ENCODE assay signal across 26 mouse cellular contexts in genomic region chr4:127157746-127158145, GRCm38 (mm10). TPM values are rescaled to one million over a fixed set of nuclear protein-coding genes. Genes with fewer than 3 reads are reported as not detected.
DNase-seq lines count a peak whose midpoint lies in the region; ATAC-seq lines count a peak whose summit lies in the region.
"Had no signal": no experiment of that assay in that cellular context is flagged by ENCODE, and none has a peak within 500 bp of the region (broad histone marks: within the 10 kb centered on the region; RNA-seq: fewer than 3 reads in every experiment).

No protein-coding gene starts in this region.

- peak; percentile 12 for DNase-seq in midbrain, embryonic 11.5 days (ENCODE audit: low spot score, missing footprints)
- DNase-seq in ES-CJ7 (ENCODE audit: low read depth, low spot score) (peak; percentile 84), ZHBTc4 (ENCODE audit: low read depth, low spot score) (peak; percentile 87)
- DNase-seq in layer of hippocampus, postnatal 36 days = no peak
- no peak for DNase-seq in kidney, postnatal 36 days
- DNase-seq: adrenal gland, adult 2 months; adrenal gland, postnatal 10 days; adrenal gland, postnatal 25 days; cerebellum, adult 11 months; cerebellum, adult 18-20 months; cerebellum, adult 8-10 months; cerebellum, adult 9-11 months; cerebellum, postnatal 14 days; cerebellum, postnatal 36 days; embryo, embryonic 11 days had no signal

- no peaks in the 10 kb centered on the region for H3K36me3 ChIP-seq in midbrain, embryonic 11.5 days (ENCODE audit: control insufficient read depth, insufficient read depth, low read length)
- H3K36me3 ChIP-seq in midbrain, embryonic 16.5 days (ENCODE audit: control insufficient read depth, insufficient read depth, low read length) = no peaks in the 10 kb centered on the region
- H3K36me3 ChIP-seq: embryonic facial prominence, embryonic 13.5 days; embryonic facial prominence, embryonic 15.5 days; forebrain, embryonic 10.5 days; forebrain, embryonic 12.5 days had no signal

- WGBS in midbrain, embryonic 11.5 days = 88% methylated on average over 4 of the region's 4 CpGs
- 90% methylated on average over 4 of the region's 4 CpGs for WGBS in midbrain, embryonic 16.5 days

- H3K9me3 ChIP-seq in midbrain, embryonic 11.5 days (ENCODE audit: control insufficient read depth, low read length) = no peaks in the 10 kb centered on the region
- H3K9me3 ChIP-seq in midbrain, embryonic 16.5 days (replicated peaks; ENCODE audit: control insufficient read depth, low read length, poor library complexity, severe bottlenecking) = no peaks in the 10 kb centered on the region
- H3K9me3 ChIP-seq: embryonic facial prominence, embryonic 13.5 days; embryonic facial prominence, embryonic 15.5 days; forebrain, embryonic 10.5 days; forebrain, embryonic 12.5 days had no signal

- no peaks in the 10 kb centered on the region for H3K27me3 ChIP-seq in midbrain, embryonic 11.5 days (ENCODE audit: control insufficient read depth, insufficient read depth, low read length)
- H3K27me3 ChIP-seq in midbrain, embryonic 16.5 days (ENCODE audit: control insufficient read depth, insufficient read depth, low read depth, low read length) = no peaks in the 10 kb centered on the region
- H3K27me3 ChIP-seq: embryonic facial prominence, embryonic 13.5 days; embryonic facial prominence, embryonic 15.5 days; forebrain, embryonic 12.5 days had no signal

- H3K9ac ChIP-seq in midbrain, embryonic 11.5 days (ENCODE audit: low read length) = no peak overlapping the region
- no peak overlapping the region for H3K9ac ChIP-seq in midbrain, embryonic 16.5 days (ENCODE audit: low read depth, low read length)
- H3K9ac ChIP-seq: embryonic facial prominence, embryonic 13.5 days; embryonic facial prominence, embryonic 15.5 days; forebrain, embryonic 12.5 days had no signal

- no peak overlapping the region for H3K4me2 ChIP-seq in midbrain, embryonic 11.5 days
- no peak overlapping the region for H3K4me2 ChIP-seq in midbrain, embryonic 16.5 days (ENCODE audit: low read length)
- H3K4me2 ChIP-seq: embryonic facial prominence, embryonic 13.5 days; embryonic facial prominence, embryonic 15.5 days; forebrain, embryonic 12.5 days had no signal

- H3K4me1 ChIP-seq in midbrain, embryonic 11.5 days (ENCODE audit: control insufficient read depth, insufficient read depth, low read length) = no peaks in the 10 kb centered on the region
- H3K4me1 ChIP-seq in midbrain, embryonic 16.5 days (ENCODE audit: control insufficient read depth, insufficient read depth, low read length) = no peaks in the 10 kb centered on the region
- H3K4me1 ChIP-seq: embryonic facial prominence, embryonic 15.5 days; forebrain, embryonic 10.5 days; forebrain, embryonic 12.5 days had no signal

- no peak for ATAC-seq in midbrain, embryonic 11.5 days (ENCODE audit: low FRiP score)
- no peak for ATAC-seq in midbrain, embryonic 16.5 days
- ATAC-seq: forebrain, embryonic 14.5 days; forebrain, embryonic 16.5 days had no signal

- H3K4me3 ChIP-seq in midbrain, embryonic 11.5 days (ENCODE audit: low read depth, low read length) = no peak overlapping the region
- H3K4me3 ChIP-seq in midbrain, embryonic 16.5 days (ENCODE audit: low read depth, low read length) = no peak overlapping the region
- H3K4me3 ChIP-seq: embryonic facial prominence, embryonic 13.5 days; embryonic facial prominence, embryonic 15.5 days; erythroblast, embryonic 14.5 days; forebrain, embryonic 10.5 days; forebrain, embryonic 12.5 days had no signal

- H3K27ac ChIP-seq in midbrain, embryonic 11.5 days (ENCODE audit: low read depth, low read length) = no peak overlapping the region
- H3K27ac ChIP-seq in midbrain, embryonic 16.5 days (ENCODE audit: low read length) = no peak overlapping the region
- H3K27ac ChIP-seq: embryonic facial prominence, embryonic 13.5 days; embryonic facial prominence, embryonic 15.5 days; forebrain, embryonic 10.5 days; forebrain, embryonic 12.5 days had no signal

RNA-seq across cellular contexts. Expression of gene Dlgap3, which starts 11.3 kb away (rescaled TPM):
- 4.0 and 4.4 TPM in 2 replicates for polyA plus RNA-seq in midbrain, embryonic 11.5 days (2014; fragmentation: Nextera tagmentation; extraction: Ambion mirVana)
- polyA plus RNA-seq in midbrain, embryonic 16.5 days (2015; fragmentation: Nextera tagmentation; extraction: Ambion mirVana) = 17.6 and 19.5 TPM in 2 replicates
- 100 to 1,000 TPM; 283 to 287 TPM for total RNA-seq in layer of hippocampus, postnatal 36 days (2021)
- total RNA-seq: common myeloid progenitor, adult 5-6 weeks; MEL had no signal
- polyA plus RNA-seq: C2C12; erythroblast, embryonic 14.5 days had no signal

RNA-seq across cellular contexts. Expression of gene Tmem35b, which starts 34.3 kb away (rescaled TPM):
- 14.3 and 16.0 TPM in 2 replicates for polyA plus RNA-seq in midbrain, embryonic 11.5 days (2014; fragmentation: Nextera tagmentation; extraction: Ambion mirVana)
- 17.9 and 18.1 TPM in 2 replicates for polyA plus RNA-seq in midbrain, embryonic 16.5 days (2015; fragmentation: Nextera tagmentation; extraction: Ambion mirVana)
- 1 to 10 TPM; 4.6 to 4.9 TPM for total RNA-seq in layer of hippocampus, postnatal 36 days (2021)

Comparison
In these comparisons a context has a peak if more than half of its experiments do, and no peak if none do; other contexts are left out.
1. DNase-seq: peak in midbrain, embryonic 11.5 days (single experiment), ES-CJ7 (single experiment) and ZHBTc4 (single experiment); none in layer of hippocampus, postnatal 36 days (0 of 2) and kidney, postnatal 36 days (0 of 2).